Mouse (Mus musculus): ENCODE results near the gene Ccdc82. TPM values are rescaled to one million over a fixed set of nuclear protein-coding genes. Genes with fewer than 3 reads are reported as not detected.

Ccdc82 gene
- total RNA-seq, 2 experiments from 2014 or later: 13.2 to 18.1 TPM

GRCm38 (mm10) chr9:13297668-13298512 lies 51.1 kb downstream of the Ccdc82 start, which contains the start of gene Maml2:
Gene Maml2, plus strand, starts transcription at chr9:13297957.
- intact Hi-C loops (cut with DNase I): loop anchor here (2.0 kb wide), 3 partner anchors 51 to 383 kb away; partner anchors contain the start of gene Ccdc82
- peak; percentile 24 to 33 for DNase-seq (ENCODE audit: low spot score in 2 of 2)

GRCm38 (mm10) chr9:13298513-13298878 lies 51.7 kb downstream of the Ccdc82 start:
- intact Hi-C loops (cut with DNase I): loop anchor here (2.0 kb wide), 1 partner anchor 382 kb away; no protein-coding TSS in a partner anchor
- no peak for DNase-seq (ENCODE audit: low spot score in 2 of 2)

GRCm38 (mm10) chr9:13299190-13299589 lies 52.4 kb downstream of the Ccdc82 start:
- no peak for DNase-seq (ENCODE audit: low spot score in 2 of 2)
- intact Hi-C loops (cut with DNase I): loop anchor here (2.0 kb wide), 1 partner anchor 382 kb away; no protein-coding TSS in a partner anchor

DNA sequence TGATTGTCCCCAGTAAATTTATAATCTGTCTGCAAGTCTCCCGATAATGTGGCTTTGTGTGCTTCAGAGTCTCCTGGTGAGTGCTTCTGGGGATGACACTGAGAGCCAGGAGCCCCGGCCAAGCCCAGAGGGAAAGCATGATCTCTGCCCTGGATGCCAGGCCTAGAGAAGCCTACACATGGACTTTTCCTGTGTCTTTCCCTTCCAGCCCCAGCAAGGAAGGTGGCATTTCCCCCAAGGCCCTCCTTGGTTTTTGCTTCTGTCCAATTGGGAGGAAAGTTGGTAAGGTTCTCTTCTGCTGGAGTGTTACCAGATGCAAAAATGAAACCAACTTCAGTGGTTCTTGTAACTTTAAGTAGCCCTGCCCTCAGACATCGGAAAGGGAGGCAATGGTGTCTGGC lies 53.3 kb downstream of the Ccdc82 start:
- intact Hi-C loops (cut with DNase I): no loop called here
- no peak for DNase-seq (ENCODE audit: low spot score in 2 of 2)

- intact Hi-C loops (cut with DNase I): no loop called here
- no peak for DNase-seq (ENCODE audit: low spot score in 2 of 2)
These were observed 54.4 kb downstream of the Ccdc82 start for GRCm38 (mm10) chr9:13300891-13301782.

DNA sequence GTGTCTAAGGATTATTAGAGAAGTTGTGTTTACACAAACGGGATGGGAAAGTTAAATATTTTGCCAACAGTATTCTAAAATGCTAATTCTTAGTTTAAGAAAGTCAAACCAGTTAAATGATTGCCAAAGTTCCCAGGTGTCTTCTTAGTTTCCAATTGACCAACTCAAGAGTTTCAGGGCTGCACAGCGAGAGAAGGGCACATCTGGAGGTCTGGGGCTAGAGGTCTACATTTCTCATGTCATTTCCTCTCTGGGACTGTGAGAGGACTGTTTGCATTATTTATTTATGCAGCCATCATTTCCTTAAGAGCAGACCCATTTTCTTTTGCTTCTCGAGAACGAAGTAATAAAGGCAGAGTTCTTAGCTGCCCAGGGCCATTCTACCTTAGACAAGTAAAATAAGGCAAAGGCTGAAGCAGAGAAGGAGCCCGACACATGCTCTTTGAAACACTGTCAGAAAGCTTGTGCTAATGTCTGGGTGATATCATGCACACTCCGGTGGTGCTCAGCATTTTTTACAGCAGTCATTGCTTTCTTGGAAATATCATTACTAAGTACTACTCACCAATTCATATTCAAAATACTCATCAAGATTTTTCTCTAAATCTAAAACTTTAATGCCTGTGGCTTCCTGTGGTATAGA lies 55.5 kb downstream of the Ccdc82 start:
- intact Hi-C loops (cut with DNase I): no loop called here
- DNase-seq (ENCODE audit: low spot score in 2 of 2): no peak

- DNase-seq (ENCODE audit: low spot score in 2 of 2): no peak
These were observed 56.5 kb downstream of the Ccdc82 start for GRCm38 (mm10) chr9:13303099-13303771.

GRCm38 (mm10) chr9:13303976-13304375 lies 57.2 kb downstream of the Ccdc82 start:
- intact Hi-C loops (cut with DNase I): no loop called here
- no peak for DNase-seq (ENCODE audit: low spot score in 2 of 2)

More at GRCm38 (mm10) chr9:13303099-13303771, 56.5 kb downstream of the Ccdc82 start:
- intact Hi-C loops (cut with DNase I): no loop called here

GRCm38 (mm10) chr9:13306471-13306870 lies 59.7 kb downstream of the Ccdc82 start:
- no peak for DNase-seq (ENCODE audit: low spot score in 2 of 2)
- intact Hi-C loops (cut with DNase I): no loop called here

DNA sequence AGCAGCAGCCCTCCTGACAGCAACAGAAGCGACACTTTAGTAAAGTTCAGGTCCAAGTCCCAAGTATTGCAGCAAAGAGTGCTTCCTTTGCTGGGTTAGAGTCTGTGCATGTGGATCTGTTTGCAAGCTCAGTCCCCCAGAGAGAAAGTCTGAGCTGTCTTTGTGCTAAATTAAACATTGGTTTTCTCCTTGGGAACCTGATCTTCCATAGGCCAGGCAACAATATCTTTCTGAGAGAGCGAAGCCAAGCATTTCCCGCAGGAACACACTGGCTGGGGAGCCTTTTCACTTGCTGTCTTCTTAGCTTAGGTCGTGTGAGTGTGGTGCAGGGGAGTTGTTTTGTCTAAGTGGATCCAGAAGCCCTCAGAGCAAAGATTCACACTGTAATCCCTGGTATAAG lies 60.5 kb downstream of the Ccdc82 start:
- no peak for DNase-seq (ENCODE audit: low spot score in 2 of 2)
- intact Hi-C loops (cut with DNase I): no loop called here

DNA sequence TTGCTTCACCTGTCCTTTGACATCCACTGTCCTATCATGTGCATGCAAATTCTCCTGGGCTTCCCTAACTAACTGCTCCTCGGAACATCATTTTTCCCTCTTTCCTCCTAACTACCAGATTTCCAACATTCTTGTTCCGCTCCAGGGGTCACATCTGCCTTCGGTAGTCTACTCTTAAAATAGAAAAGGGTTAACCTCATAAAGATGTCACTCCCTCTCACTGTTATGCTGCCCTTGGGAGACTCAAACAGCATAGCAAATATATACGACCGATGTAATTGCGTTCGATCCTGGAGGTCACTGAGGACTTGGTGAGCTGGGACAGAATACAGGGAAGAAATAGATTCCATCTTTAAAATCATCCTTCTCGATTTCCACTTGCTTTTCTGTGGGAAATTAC lies 62.0 kb downstream of the Ccdc82 start:
- DNase-seq (ENCODE audit: low spot score in 2 of 2): no peak
- intact Hi-C loops (cut with DNase I): no loop called here

- intact Hi-C loops (cut with DNase I): no loop called here
- no peak for DNase-seq (ENCODE audit: low spot score in 2 of 2)
These were observed 63.1 kb downstream of the Ccdc82 start for GRCm38 (mm10) chr9:13309807-13310206.

GRCm38 (mm10) chr9:13310236-13310635 lies 63.5 kb downstream of the Ccdc82 start:
- intact Hi-C loops (cut with DNase I): no loop called here
- DNase-seq (ENCODE audit: low spot score in 2 of 2): no peak

DNA sequence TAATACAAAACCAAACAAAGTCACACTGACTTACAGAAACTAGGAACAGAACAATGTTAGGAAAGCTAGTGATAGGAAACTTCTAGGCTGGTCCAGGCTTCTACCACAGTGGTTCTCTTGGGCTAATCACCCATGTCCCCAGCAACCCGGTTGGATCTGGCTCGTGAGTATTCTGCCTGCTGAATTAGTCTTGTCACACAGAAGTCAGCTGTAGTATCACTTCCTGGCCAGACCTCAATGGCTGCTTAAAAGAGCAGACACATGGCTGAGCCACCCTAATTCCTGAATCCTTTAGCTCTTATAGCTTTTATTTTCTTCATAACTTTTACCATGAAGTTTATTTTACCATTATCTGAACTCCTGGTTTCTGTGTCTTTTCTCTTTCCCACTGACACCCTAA lies 64.3 kb downstream of the Ccdc82 start:
- intact Hi-C loops (cut with DNase I): no loop called here
- no peak for DNase-seq (ENCODE audit: low spot score in 2 of 2)

DNA sequence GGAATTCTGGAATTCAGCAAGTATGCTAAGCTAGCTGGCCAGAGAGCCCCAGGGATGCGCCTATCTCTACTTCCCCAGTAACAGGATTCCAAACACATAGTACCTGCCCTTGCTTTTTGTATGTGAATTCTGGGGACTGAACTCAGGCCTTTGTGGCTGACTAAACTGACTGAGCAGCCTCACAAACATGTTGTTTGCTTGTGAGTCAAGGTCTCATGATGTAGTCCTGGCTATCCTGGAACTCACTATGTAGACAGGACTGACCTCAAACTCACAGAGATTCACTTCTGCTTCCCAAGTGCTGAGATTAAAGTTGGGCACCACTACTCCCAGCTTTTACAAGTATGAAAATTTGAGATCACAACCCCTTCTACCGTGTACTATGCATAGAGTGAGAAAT lies 67.2 kb downstream of the Ccdc82 start:
- DNase-seq (ENCODE audit: low spot score in 2 of 2): no peak
- intact Hi-C loops (cut with DNase I): no loop called here

DNA sequence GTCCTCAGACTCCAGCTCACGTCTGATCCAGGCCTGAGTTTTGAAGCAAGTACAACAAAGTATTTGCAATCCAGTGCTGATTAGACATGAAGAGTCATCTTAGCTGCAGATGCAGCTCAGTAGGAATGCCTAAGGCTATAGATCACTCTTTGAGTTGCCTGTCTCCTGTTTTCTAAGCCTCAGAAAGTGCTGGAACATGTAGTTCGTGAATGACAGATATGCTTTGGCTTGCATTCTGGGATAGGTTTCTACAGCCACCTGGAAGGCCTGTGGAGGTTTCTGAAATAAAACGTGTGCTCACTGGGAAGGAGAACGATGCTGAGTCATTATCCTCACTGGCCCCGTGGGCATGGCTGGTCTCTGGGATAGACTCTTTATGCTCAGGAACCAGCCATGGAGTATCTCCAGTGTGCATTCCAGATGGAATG lies 67.8 kb downstream of the Ccdc82 start:
- intact Hi-C loops (cut with DNase I): no loop called here
- no peak for DNase-seq (ENCODE audit: low spot score in 2 of 2)

GRCm38 (mm10) chr9:13315393-13315792 lies 68.6 kb downstream of the Ccdc82 start:
- intact Hi-C loops (cut with DNase I): no loop called here

GRCm38 (mm10) chr9:13319566-13319965 lies 72.8 kb downstream of the Ccdc82 start:
- intact Hi-C loops (cut with DNase I): no loop called here

More at GRCm38 (mm10) chr9:13315393-13315792, 68.6 kb downstream of the Ccdc82 start:
- no peak for DNase-seq (ENCODE audit: low spot score in 2 of 2)

DNA sequence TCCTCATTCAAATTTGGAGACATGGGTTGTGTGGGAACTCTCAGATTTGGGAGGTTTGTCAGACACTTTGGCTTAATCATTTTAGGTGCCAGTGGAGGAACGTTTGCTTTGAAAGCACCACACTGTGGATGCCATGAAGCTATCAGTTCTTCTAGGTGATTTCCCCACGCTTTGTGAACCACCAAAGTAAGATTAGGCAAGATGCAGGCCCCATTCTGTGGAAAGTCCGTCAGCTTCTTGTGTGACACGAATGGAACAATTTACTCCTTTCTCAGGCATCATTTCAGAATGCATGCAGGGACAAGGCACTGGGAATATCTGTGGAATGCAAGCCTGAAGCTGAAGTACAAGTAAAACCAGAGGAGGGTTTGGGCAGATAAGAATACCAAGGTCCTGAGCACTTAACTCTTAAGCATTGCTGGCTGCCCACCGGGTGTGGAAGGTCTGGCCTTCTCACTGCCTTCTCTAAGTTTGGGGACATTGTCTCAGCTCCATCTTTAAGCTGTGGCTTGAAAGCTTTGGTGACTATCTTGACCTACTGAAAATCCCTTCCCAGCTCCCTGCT lies 74.1 kb downstream of the Ccdc82 start:
- intact Hi-C loops (cut with DNase I): no loop called here
- no peak for DNase-seq (ENCODE audit: low spot score in 2 of 2)

More at GRCm38 (mm10) chr9:13319566-13319965, 72.8 kb downstream of the Ccdc82 start:
- no peak for DNase-seq (ENCODE audit: low spot score in 2 of 2)
